Mouse (Mus musculus): Measurements from ENCODE around the gene Zfp36. TPM values are rescaled to one million over a fixed set of nuclear protein-coding genes. Genes with fewer than 3 reads are reported as not detected.
"Not testable (repeated sequence)": the region's sequence is repeated elsewhere in the genome, so short reads cannot be mapped to it uniquely, and the experiment has no call there.

Zfp36 gene
- polyA plus RNA-seq, 1 experiment from 2014 or later = 6.5 TPM

GRCm38 (mm10) chr7:28401030-28401429, 21.0 kb upstream of the Zfp36 start:
- ATAC-seq = no peak
- WGBS = 100% methylated on average over 1 of the region's 1 CpGs
- no peaks in the 10 kb centered on the region for H3K4me1 ChIP-seq (replicated peaks; ENCODE audit: control insufficient read depth, insufficient read depth, low read length)
- no peak overlapping the region for H3K4me3 ChIP-seq (replicated peaks; ENCODE audit: low read length)
- no peak overlapping the region for H3K9ac ChIP-seq (replicated peaks; ENCODE audit: low read depth, low read length)
- no peak overlapping the region for H3K27ac ChIP-seq (ENCODE audit: low read length)
- H3K27me3 ChIP-seq (replicated peaks; ENCODE audit: control insufficient read depth, insufficient read depth, low read length) = no peaks in the 10 kb centered on the region
- no peak overlapping the region for H3K4me2 ChIP-seq (ENCODE audit: low read length)
- H3K9me3 ChIP-seq (ENCODE audit: control insufficient read depth, low read length) = no peaks in the 10 kb centered on the region
- peaks cover 57% of the 10 kb centered on the region for H3K36me3 ChIP-seq (ENCODE audit: control insufficient read depth, insufficient read depth)

- H3K36me3 ChIP-seq (ENCODE audit: control insufficient read depth, insufficient read depth) = peaks cover 41% of the 10 kb centered on the region
- H3K4me2 ChIP-seq (ENCODE audit: low read length) = no peak overlapping the region
- no peaks in the 10 kb centered on the region for H3K9me3 ChIP-seq (ENCODE audit: control insufficient read depth, low read length)
- H3K27me3 ChIP-seq (replicated peaks; ENCODE audit: control insufficient read depth, insufficient read depth, low read length) = no peaks in the 10 kb centered on the region
- H3K4me1 ChIP-seq (replicated peaks; ENCODE audit: control insufficient read depth, insufficient read depth, low read length) = peaks cover 2% of the 10 kb centered on the region
- WGBS = 85% methylated on average over 10 of the region's 10 CpGs
- no peak for ATAC-seq
- no peak overlapping the region for H3K9ac ChIP-seq (replicated peaks; ENCODE audit: low read depth, low read length)
- no peak overlapping the region for H3K27ac ChIP-seq (ENCODE audit: low read length)
- H3K4me3 ChIP-seq (replicated peaks; ENCODE audit: low read length) = no peak overlapping the region
Measured at GRCm38 (mm10) chr7:28398696-28399340, 18.8 kb upstream of the Zfp36 start.

DNA sequence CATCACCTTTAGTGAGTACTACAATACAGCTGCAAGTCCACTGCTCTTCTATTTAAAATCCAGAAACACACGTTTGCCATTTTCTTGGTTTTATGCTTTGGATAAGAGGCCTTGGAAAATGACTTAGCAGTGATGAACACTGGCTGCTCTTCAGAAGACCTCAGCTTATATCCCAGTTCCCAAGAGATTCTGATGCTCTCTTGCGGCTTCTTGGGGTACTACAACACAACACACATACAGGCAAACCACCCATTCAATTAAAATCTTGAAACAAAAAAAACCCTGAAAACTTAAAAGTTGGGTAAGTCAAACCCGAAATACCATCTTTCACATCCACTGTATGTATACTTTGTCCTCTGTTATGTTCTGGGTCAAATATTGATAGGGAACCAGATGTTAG, 17.9 kb upstream of the Zfp36 start:
- no peak overlapping the region for H3K4me2 ChIP-seq (ENCODE audit: low read length)
- H3K36me3 ChIP-seq (ENCODE audit: control insufficient read depth, insufficient read depth) = peaks cover 35% of the 10 kb centered on the region
- 60% methylated on average over 3 of the region's 3 CpGs for WGBS
- no peak for ATAC-seq
- H3K4me3 ChIP-seq (replicated peaks; ENCODE audit: low read length) = no peak overlapping the region
- H3K4me1 ChIP-seq (replicated peaks; ENCODE audit: control insufficient read depth, insufficient read depth, low read length) = peaks cover 9% of the 10 kb centered on the region
- no peak overlapping the region for H3K9ac ChIP-seq (replicated peaks; ENCODE audit: low read depth, low read length)
- no peaks in the 10 kb centered on the region for H3K27me3 ChIP-seq (replicated peaks; ENCODE audit: control insufficient read depth, insufficient read depth, low read length)
- H3K27ac ChIP-seq (ENCODE audit: low read length) = no peak overlapping the region
- no peaks in the 10 kb centered on the region for H3K9me3 ChIP-seq (ENCODE audit: control insufficient read depth, low read length)

DNA sequence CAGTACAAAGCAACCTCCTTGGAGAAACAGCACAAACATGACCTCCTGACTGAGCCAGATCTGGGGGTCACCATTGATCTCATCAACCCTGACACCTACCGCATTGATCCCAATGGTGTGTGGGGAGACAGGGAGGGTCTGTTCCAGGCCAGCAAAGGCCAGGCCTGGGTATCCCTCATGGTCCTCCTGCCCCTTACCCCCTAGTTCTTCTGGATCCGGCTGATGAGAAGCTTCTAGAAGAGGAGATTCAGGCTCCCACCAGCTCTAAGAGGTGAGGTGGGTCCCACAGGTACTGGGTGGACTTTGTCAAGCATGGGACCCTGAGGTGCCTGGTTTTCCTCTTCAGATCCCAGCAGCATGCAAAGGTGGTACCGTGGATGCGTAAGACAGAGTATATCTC, 15.4 kb upstream of the Zfp36 start:
- no peaks in the 10 kb centered on the region for H3K9me3 ChIP-seq (ENCODE audit: control insufficient read depth, low read length)
- H3K4me3 ChIP-seq (replicated peaks; ENCODE audit: low read length) = no peak overlapping the region
- 97% methylated on average over 4 of the region's 4 CpGs for WGBS
- no peak overlapping the region for H3K27ac ChIP-seq (ENCODE audit: low read length)
- H3K36me3 ChIP-seq (ENCODE audit: control insufficient read depth, insufficient read depth) = peaks cover 23% of the 10 kb centered on the region
- no peak for ATAC-seq
- no peaks in the 10 kb centered on the region for H3K27me3 ChIP-seq (replicated peaks; ENCODE audit: control insufficient read depth, insufficient read depth, low read length)
- H3K9ac ChIP-seq (replicated peaks; ENCODE audit: low read depth, low read length) = no peak overlapping the region
- H3K4me2 ChIP-seq (ENCODE audit: low read length) = no peak overlapping the region
- H3K4me1 ChIP-seq (replicated peaks; ENCODE audit: control insufficient read depth, insufficient read depth, low read length) = peaks cover 17% of the 10 kb centered on the region

GRCm38 (mm10) chr7:28393272-28393951, 13.4 kb upstream of the Zfp36 start:
- Histone ChIP-seq H3K4me1 (replicated peaks; ENCODE audit: control insufficient read depth, insufficient read depth, low read length) (peaks cover 17% of the 10 kb centered on the region), H3K4me2 (ENCODE audit: low read length) (peak overlapping the region; percentile 91), H3K36me3 (ENCODE audit: control insufficient read depth, insufficient read depth) (peaks cover 19% of the 10 kb centered on the region; the same call in 1 of the 2 replicates), H3K9ac (replicated peaks; ENCODE audit: low read depth, low read length) (peak overlapping the region; percentile 78), H3K27ac (ENCODE audit: low read length) (peak overlapping the region; percentile 39), H3K4me3 (replicated peaks; ENCODE audit: low read length) (peak overlapping the region; percentile 87), H3K9me3 (ENCODE audit: control insufficient read depth, low read length) (no peaks in the 10 kb centered on the region), H3K27me3 (replicated peaks; ENCODE audit: control insufficient read depth, insufficient read depth, low read length) (no peaks in the 10 kb centered on the region)
- WGBS = 7% methylated on average over 22 of the region's 22 CpGs
- ATAC-seq = no peak

DNA sequence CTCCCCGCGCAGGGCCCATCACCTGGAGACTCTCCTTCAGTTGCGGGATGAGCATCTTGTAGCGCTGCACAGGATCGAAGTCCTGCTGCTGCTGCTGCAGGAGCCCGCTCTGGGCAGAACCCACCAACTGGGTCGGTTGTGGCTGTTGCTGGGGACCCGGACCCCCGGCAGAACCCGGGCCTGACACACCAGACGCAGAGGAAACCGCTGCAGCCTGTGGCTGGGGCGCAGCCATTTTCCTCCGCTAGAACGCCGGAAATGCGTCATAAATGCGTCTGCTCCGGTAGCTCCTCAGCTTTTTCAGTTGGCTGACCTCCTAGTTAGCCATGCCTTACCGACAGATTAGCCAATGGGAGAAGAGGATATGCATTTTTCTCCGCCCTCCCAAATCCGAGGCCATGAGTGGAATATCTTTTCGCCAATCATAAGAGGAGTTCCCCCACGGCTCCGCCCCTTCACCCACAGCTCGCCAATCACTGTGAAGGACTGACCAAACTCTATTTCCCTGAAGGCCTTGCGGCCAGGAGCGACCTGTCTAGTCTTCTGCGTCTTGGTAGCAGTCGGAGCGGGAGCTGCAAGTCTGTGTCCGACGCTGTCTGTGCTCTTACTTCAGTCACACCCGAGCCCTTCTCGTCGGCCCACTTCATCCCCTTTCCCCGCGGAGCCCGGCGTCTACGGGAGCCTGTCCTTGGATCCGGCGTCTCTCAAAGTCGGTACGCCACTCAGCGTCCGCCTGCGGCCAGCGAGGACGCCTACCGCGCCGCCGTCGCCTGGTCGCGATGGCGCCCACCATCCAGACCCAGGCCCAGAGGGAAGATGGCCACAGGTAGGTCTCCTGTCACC, 12.6 kb upstream of the Zfp36 start, which contains the start of the genes Med29 and Paf1:
Gene Med29, minus strand, starts transcription at position 280 of the 843 bp plus-strand sequence.
Gene Paf1, plus strand, starts transcription at position 523 of the 843 bp plus-strand sequence.
- Histone ChIP-seq H3K27me3 (replicated peaks; ENCODE audit: control insufficient read depth, insufficient read depth, low read length) (no peaks in the 10 kb centered on the region), H3K27ac (ENCODE audit: low read length) (peak within 1 kb of the TSS; percentile 42), H3K4me1 (replicated peaks; ENCODE audit: control insufficient read depth, insufficient read depth, low read length) (peaks cover 17% of the 10 kb centered on the region), H3K9me3 (ENCODE audit: control insufficient read depth, low read length) (no peaks in the 10 kb centered on the region), H3K36me3 (ENCODE audit: control insufficient read depth, insufficient read depth) (peaks cover 18% of the 10 kb centered on the region), H3K4me3 (replicated peaks; ENCODE audit: low read length) (peak within 1 kb of the TSS; percentile 87), H3K9ac (replicated peaks; ENCODE audit: low read depth, low read length) (peak within 1 kb of the TSS; percentile 78), H3K4me2 (ENCODE audit: low read length) (peak within 1 kb of the TSS; percentile 91)
- ATAC-seq = peak; percentile 98
- under 1% methylated on average over 58 of the region's 58 CpGs for WGBS

- H3K4me2 ChIP-seq (ENCODE audit: low read length) = no peak overlapping the region
- H3K9ac ChIP-seq (replicated peaks; ENCODE audit: low read depth, low read length) = no peak overlapping the region
- ATAC-seq = no peak
- peaks cover 17% of the 10 kb centered on the region for H3K4me1 ChIP-seq (replicated peaks; ENCODE audit: control insufficient read depth, insufficient read depth, low read length)
- H3K36me3 ChIP-seq (ENCODE audit: control insufficient read depth, insufficient read depth) = peaks cover 18% of the 10 kb centered on the region
- H3K9me3 ChIP-seq (ENCODE audit: control insufficient read depth, low read length) = no peaks in the 10 kb centered on the region
- H3K27me3 ChIP-seq (replicated peaks; ENCODE audit: control insufficient read depth, insufficient read depth, low read length) = no peaks in the 10 kb centered on the region
- 94% methylated on average over 3 of the region's 3 CpGs for WGBS
- no peak overlapping the region for H3K4me3 ChIP-seq (replicated peaks; ENCODE audit: low read length)
- no peak overlapping the region for H3K27ac ChIP-seq (ENCODE audit: low read length)
Measured at GRCm38 (mm10) chr7:28390331-28390730, 10.3 kb upstream of the Zfp36 start.

GRCm38 (mm10) chr7:28387384-28387783, 7.3 kb upstream of the Zfp36 start:
- not testable (repeated sequence) for H3K27ac ChIP-seq (ENCODE audit: low read length); H3K4me2 ChIP-seq (ENCODE audit: low read length); H3K9ac ChIP-seq (replicated peaks; ENCODE audit: low read depth, low read length); H3K4me3 ChIP-seq (replicated peaks; ENCODE audit: low read length); H3K27me3 ChIP-seq (replicated peaks; ENCODE audit: control insufficient read depth, insufficient read depth, low read length); ATAC-seq; H3K9me3 ChIP-seq (ENCODE audit: control insufficient read depth, low read length)
- Histone ChIP-seq H3K4me1 (replicated peaks; ENCODE audit: control insufficient read depth, insufficient read depth, low read length) (peaks cover 12% of the 10 kb centered on the region), H3K36me3 (ENCODE audit: control insufficient read depth, insufficient read depth) (peaks cover 18% of the 10 kb centered on the region)
- 85% methylated on average over 7 of the region's 7 CpGs for whole genome bisulfite sequencing

- not testable (repeated sequence) for H3K27ac ChIP-seq (ENCODE audit: low read length); H3K9ac ChIP-seq (replicated peaks; ENCODE audit: low read depth, low read length); H3K9me3 ChIP-seq (ENCODE audit: control insufficient read depth, low read length); ATAC-seq; H3K4me3 ChIP-seq (replicated peaks; ENCODE audit: low read length); H3K27me3 ChIP-seq (replicated peaks; ENCODE audit: control insufficient read depth, insufficient read depth, low read length); H3K4me2 ChIP-seq (ENCODE audit: low read length)
- H3K36me3 ChIP-seq (ENCODE audit: control insufficient read depth, insufficient read depth) = peaks cover 18% of the 10 kb centered on the region
- WGBS = 81% methylated on average over 6 of the region's 6 CpGs
- peaks cover 16% of the 10 kb centered on the region for H3K4me1 ChIP-seq (replicated peaks; ENCODE audit: control insufficient read depth, insufficient read depth, low read length)
Measured at GRCm38 (mm10) chr7:28386877-28387276, 6.8 kb upstream of the Zfp36 start.
